Mouse (Mus musculus) lung, adult 2 months (tissue): ENCODE results near the gene Zswim1. TPM values are rescaled to one million over a fixed set of nuclear protein-coding genes. Genes with fewer than 3 reads are reported as not detected.
A peak's percentile ranks its signal among the peaks of the same experiment; 100 is the strongest.
"Not testable (repeated sequence)": the region's sequence is repeated elsewhere in the genome, so short reads cannot be mapped to it uniquely, and the experiment has no call there.

ENCODE experiments used
- DNase-seq: peaks from one replicate; pipeline ENCODE4 v3.0.0; 2022
- H3K4me1 ChIP-seq: fragments of 200-500 bp; 2 replicates; pipeline ENCODE4 v1.6.1; 2011; ENCODE audit warnings: low read length; ENCODE audit not compliant: control insufficient read depth, insufficient read depth
- H3K4me3 ChIP-seq: fragments of 200-500 bp; replicated peaks from 2 replicates; pipeline ENCODE3; 2011; ENCODE audit warnings: low read depth, mild to moderate bottlenecking, control low read depth, low read length; ENCODE audit errors: extremely low read depth
- CTCF ChIP-seq: fragments of 200-500 bp; IDR thresholded peaks from 2 replicates; pipeline ENCODE4 v1.5.1; 2011; ENCODE audit warnings: mild to moderate bottlenecking, low read length, control low read depth; ENCODE audit not compliant: insufficient read depth
- POLR2A ChIP-seq: fragments of 200-500 bp; IDR thresholded peaks from 2 replicates; pipeline ENCODE4 v1.6.1; 2011; ENCODE audit warnings: low read depth, mild to moderate bottlenecking, control low read depth, low read length, borderline replicate concordance; ENCODE audit errors: extremely low read depth
- WGBS: fragments of 180-500 bp; shearing (Covaris S2); methylation state at CpG from one replicate; pipeline ENCODE4 v1.1.7; 2018; 5-methylcytosine and 5-hydroxymethylcytosine counted together
- polyA plus RNA-seq: library from polyadenylated mRNA; depleted of rRNA; stranded (reverse); fragments of >200 nt; gene quantifications from 2 replicates; pipeline ENCODE4 v1.2.3, GENCODE M21; 2012; rRNA removed

The Zswim1 gene
- polyA plus RNA-seq, 1 experiment = 9.8 TPM

- no peak for TF ChIP-seq CTCF
- no peak for TF ChIP-seq POLR2A
- no peak for DNase-seq
- Histone ChIP-seq H3K4me1 (peaks cover 13% of the 10 kb centered on the region), H3K4me3 (no peak overlapping the region)
- 31% methylated on average over 3 of the region's 3 CpGs for WGBS
These were observed 51.1 kb downstream of the Zswim1 start for GRCm38 (mm10) chr2:164873621-164874020.

GRCm38 (mm10) chr2:164874239-164874769 lies 51.8 kb downstream of the Zswim1 start:
- peaks cover 13% of the 10 kb centered on the region for H3K4me1 ChIP-seq
- TF ChIP-seq POLR2A = peak; percentile 46; the same call in 1 of the 2 replicates
- TF ChIP-seq CTCF = no peak
- no peak overlapping the region for H3K4me3 ChIP-seq
- no peak for DNase-seq
- WGBS = 13% methylated on average over 1 of the region's 1 CpGs

- WGBS = 45% methylated on average over 2 of the region's 2 CpGs
- not testable (repeated sequence) for DNase-seq, H3K4me3 ChIP-seq
- H3K4me1 ChIP-seq = peaks cover 15% of the 10 kb centered on the region
These were observed 53.2 kb downstream of the Zswim1 start for GRCm38 (mm10) chr2:164875648-164876047.

Other genes starting within 250 kb of the Zswim1 start
- gene Spint3, start 249.2 kb upstream of the Zswim1 start, polyA plus RNA-seq = not detected in 2 replicates
- 2.3 and 2.4 TPM in 2 replicates for gene Wfdc6a, start 237.2 kb upstream of the Zswim1 start, polyA plus RNA-seq
- 0.27 and 0.65 TPM in 2 replicates for gene Eppin, start 229.1 kb upstream of the Zswim1 start, polyA plus RNA-seq
- gene Wfdc6b, start 209.2 kb upstream of the Zswim1 start, polyA plus RNA-seq = 1.3 and 1.9 TPM in 2 replicates
- 5.3 and 8.5 TPM in 2 replicates for gene Wfdc8, start 209.1 kb upstream of the Zswim1 start, polyA plus RNA-seq
- gene Wfdc16, start 183.9 kb upstream of the Zswim1 start, polyA plus RNA-seq = 0.97 and 1.9 TPM in 2 replicates
- gene Wfdc10, start 166.6 kb upstream of the Zswim1 start, polyA plus RNA-seq = 7.9 and 10.9 TPM in 2 replicates
- not detected in 2 replicates for gene Wfdc9, start 166.1 kb upstream of the Zswim1 start, polyA plus RNA-seq
- gene Wfdc11, start 148.6 kb upstream of the Zswim1 start, polyA plus RNA-seq = not detected in 2 replicates
- gene Wfdc13, start 137.6 kb upstream of the Zswim1 start, polyA plus RNA-seq = 0.98 and 1.3 TPM in 2 replicates
- not detected in 2 replicates for gene Spint4, start 124.2 kb upstream of the Zswim1 start, polyA plus RNA-seq
- gene Spint5, start 107.4 kb upstream of the Zswim1 start, polyA plus RNA-seq = not detected in 2 replicates
- 1.3 and 2.3 TPM in 2 replicates for gene Wfdc3, start 76.8 kb upstream of the Zswim1 start, polyA plus RNA-seq
- 25.5 and 63.1 TPM in 2 replicates for gene Dnttip1, start 76.7 kb upstream of the Zswim1 start, polyA plus RNA-seq
- gene Ube2c, start 52.8 kb upstream of the Zswim1 start, polyA plus RNA-seq = 6.2 and 9.7 TPM in 2 replicates
- gene Tnnc2, start 42.7 kb upstream of the Zswim1 start, polyA plus RNA-seq = 237 TPM in 1 of 2 replicates, not detected in the other
- 52.0 and 61.8 TPM in 2 replicates for gene Snx21, start 36.9 kb upstream of the Zswim1 start, polyA plus RNA-seq
- 35.7 and 38.6 TPM in 2 replicates for gene Acot8, start 17.8 kb upstream of the Zswim1 start, polyA plus RNA-seq
- 3.1 and 3.8 TPM in 2 replicates for gene Zswim3, start 17.6 kb upstream of the Zswim1 start, polyA plus RNA-seq
- 0.54 and 1.1 TPM in 2 replicates for gene Spata25, start 5.9 kb downstream of the Zswim1 start, polyA plus RNA-seq
- 289 and 294 TPM in 2 replicates for gene Ctsa, start 10.2 kb downstream of the Zswim1 start, polyA plus RNA-seq
- gene Neurl2, start 10.8 kb downstream of the Zswim1 start, polyA plus RNA-seq = 14.8 and 17.9 TPM in 2 replicates
- 873 and 1,096 TPM in 2 replicates for gene Pltp, start 35.0 kb downstream of the Zswim1 start, polyA plus RNA-seq
- 42.9 and 44.3 TPM in 2 replicates for gene Pcif1, start 56.6 kb downstream of the Zswim1 start, polyA plus RNA-seq
- 33.2 and 34.9 TPM in 2 replicates for gene Zfp335, start 89.1 kb downstream of the Zswim1 start, polyA plus RNA-seq
- 12.4 and 13.4 TPM in 2 replicates for gene Mmp9, start 118.1 kb downstream of the Zswim1 start, polyA plus RNA-seq
- gene Slc12a5, start 138.1 kb downstream of the Zswim1 start, polyA plus RNA-seq = 3.6 and 3.9 TPM in 2 replicates
- gene Ncoa5, start 212.2 kb downstream of the Zswim1 start, polyA plus RNA-seq = 27.7 and 29.1 TPM in 2 replicates
- 36.2 and 51.7 TPM in 2 replicates for gene Cd40, start 232.9 kb downstream of the Zswim1 start, polyA plus RNA-seq